Mouse (Mus musculus): Measurements from ENCODE around the gene Rnf25. TPM values are rescaled to one million over a fixed set of nuclear protein-coding genes. Genes with fewer than 3 reads are reported as not detected.

The Rnf25 gene
- total RNA-seq (2014; rRNA removed; ENCODE audit: low replicate concordance) (33.0 and 37.4 TPM in 2 replicates), polyA plus RNA-seq (2015; fragmentation: Nextera tagmentation; extraction: Ambion mirVana) (16.0 and 16.5 TPM in 2 replicates)

DNA sequence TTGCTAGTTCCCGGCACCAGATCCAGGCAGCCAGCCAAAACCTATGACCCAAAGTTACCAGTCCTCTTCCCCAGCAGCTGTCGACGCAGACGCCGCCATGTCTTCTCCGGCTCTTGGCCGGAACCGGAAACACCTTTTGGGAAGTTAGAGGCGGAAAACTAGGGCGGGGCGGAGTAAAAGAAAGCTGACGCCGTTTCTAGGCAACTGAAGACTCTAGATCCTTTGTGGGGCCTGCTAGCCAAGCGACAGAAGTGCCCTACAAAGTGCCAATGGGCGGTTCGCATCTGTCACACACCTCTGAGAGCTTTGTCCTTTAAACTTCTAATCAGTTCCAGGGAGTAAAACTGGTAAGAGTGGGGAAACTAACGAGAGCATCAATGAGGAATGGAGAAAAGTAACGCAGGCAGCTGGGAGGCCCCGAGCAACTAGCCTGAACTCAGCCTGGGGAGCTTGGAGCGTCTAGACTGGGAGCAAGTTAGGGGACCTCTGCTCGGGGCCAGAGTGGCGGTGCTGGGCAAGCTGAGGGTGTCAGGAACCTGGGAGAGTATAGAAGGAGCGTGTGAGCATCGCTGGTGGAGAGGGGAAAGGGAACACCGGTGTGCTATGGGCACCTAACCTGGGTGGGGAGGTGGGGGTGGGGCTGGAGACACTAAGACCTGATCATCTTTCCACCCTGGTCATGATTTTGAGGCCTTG, at the start of gene Rnf25, which contains the start of gene Stk36:
Gene Rnf25, minus strand, starts transcription at position 131 of the 696 bp plus-strand sequence.
Gene Stk36, plus strand, starts transcription at position 179 of the 696 bp plus-strand sequence.
- peaks cover 10% of the 10 kb centered on the region; the same call in 1 of the 2 replicates for H3K4me1 ChIP-seq (ENCODE audit: control insufficient read depth, insufficient read depth)
- no peaks in the 10 kb centered on the region for H3K27me3 ChIP-seq (ENCODE audit: control insufficient read depth, insufficient read depth, low read length)
- H3K4me3 ChIP-seq (ENCODE audit: low read depth, low read length) = peak within 1 kb of the TSS; percentile 78
- H3K9ac ChIP-seq (replicated peaks; ENCODE audit: low read depth, low read length) = peak within 1 kb of the TSS; percentile 70
- no peak for TF ChIP-seq EP300 (IDR thresholded peaks at IDR 0.05; ENCODE audit: low read depth)
- TF ChIP-seq CTCF (IDR thresholded peaks at IDR 0.05; ENCODE audit: low read depth) = no peak
- WGBS = 7% methylated on average over 25 of the region's 25 CpGs
- peaks cover 19% of the 10 kb centered on the region for H3K36me3 ChIP-seq (replicated peaks; ENCODE audit: control insufficient read depth, insufficient read depth, low read length)
- DNase-seq (ENCODE audit: low spot score) (peak; percentile 96), ATAC-seq (ENCODE audit: insufficient read depth, low read depth) (peak; percentile 93)
- H3K27ac ChIP-seq (ENCODE audit: low read depth) = peak within 1 kb of the TSS; percentile 69
- no peaks in the 10 kb centered on the region for H3K9me3 ChIP-seq (replicated peaks; ENCODE audit: control insufficient read depth, low read length)
- H3K4me2 ChIP-seq (ENCODE audit: low read depth, low read length) = peak within 1 kb of the TSS; percentile 80

DNA sequence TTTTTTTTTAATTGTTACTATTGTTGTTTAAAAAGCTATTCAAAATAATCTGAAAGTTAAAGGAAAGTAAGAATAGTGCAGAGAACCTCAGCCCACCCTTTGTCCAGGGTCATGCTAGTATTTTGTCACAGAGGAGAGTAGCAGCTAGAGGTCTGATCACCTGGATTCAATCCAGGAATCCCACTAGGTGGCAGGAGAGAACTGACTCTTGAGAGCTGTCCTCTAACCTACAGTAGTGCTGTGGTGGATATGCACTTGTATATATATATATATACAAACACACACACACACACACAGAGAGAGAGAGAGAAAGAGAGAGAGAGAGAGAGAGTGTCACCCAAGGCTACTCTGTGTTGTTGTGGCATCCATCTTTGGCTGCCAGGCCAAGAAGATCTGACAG, 42.7 kb upstream of the Rnf25 start:
- Histone ChIP-seq H3K27ac (ENCODE audit: low read depth) (no peak overlapping the region), H3K4me3 (ENCODE audit: low read depth, low read length) (no peak overlapping the region), H3K36me3 (replicated peaks; ENCODE audit: control insufficient read depth, insufficient read depth, low read length) (no peaks in the 10 kb centered on the region), H3K4me2 (ENCODE audit: low read depth, low read length) (no peak overlapping the region), H3K9ac (replicated peaks; ENCODE audit: low read depth, low read length) (no peak overlapping the region), H3K27me3 (ENCODE audit: control insufficient read depth, insufficient read depth, low read length) (no peaks in the 10 kb centered on the region), H3K9me3 (replicated peaks; ENCODE audit: control insufficient read depth, low read length) (no peaks in the 10 kb centered on the region), H3K4me1 (ENCODE audit: control insufficient read depth, insufficient read depth) (no peaks in the 10 kb centered on the region)
- DNase-seq (ENCODE audit: low spot score) = peak; percentile 65
- peak; percentile 39; the same call in 1 of the 2 replicates for ATAC-seq (ENCODE audit: insufficient read depth, low read depth)
- TF ChIP-seq EP300 (IDR thresholded peaks at IDR 0.05; ENCODE audit: low read depth) = no peak
- TF ChIP-seq CTCF (IDR thresholded peaks at IDR 0.05; ENCODE audit: low read depth) = peak; percentile 65

GRCm38 (mm10) chr1:74643524-74643923, 42.3 kb upstream of the Rnf25 start:
- TF ChIP-seq CTCF (IDR thresholded peaks at IDR 0.05; ENCODE audit: low read depth) (no peak), EP300 (IDR thresholded peaks at IDR 0.05; ENCODE audit: low read depth) (no peak)
- 32% methylated on average over 2 of the region's 2 CpGs for WGBS
- no peak overlapping the region for H3K4me3 ChIP-seq (ENCODE audit: low read depth, low read length)
- H3K9ac ChIP-seq (replicated peaks; ENCODE audit: low read depth, low read length) = no peak overlapping the region
- no peaks in the 10 kb centered on the region for H3K36me3 ChIP-seq (replicated peaks; ENCODE audit: control insufficient read depth, insufficient read depth, low read length)
- H3K27me3 ChIP-seq (ENCODE audit: control insufficient read depth, insufficient read depth, low read length) = no peaks in the 10 kb centered on the region
- DNase-seq (ENCODE audit: low spot score) (no peak), ATAC-seq (ENCODE audit: insufficient read depth, low read depth) (no peak)
- no peak overlapping the region for H3K4me2 ChIP-seq (ENCODE audit: low read depth, low read length)
- H3K4me1 ChIP-seq (ENCODE audit: control insufficient read depth, insufficient read depth) = no peaks in the 10 kb centered on the region
- H3K27ac ChIP-seq (ENCODE audit: low read depth) = no peak overlapping the region
- H3K9me3 ChIP-seq (replicated peaks; ENCODE audit: control insufficient read depth, low read length) = no peaks in the 10 kb centered on the region

DNA sequence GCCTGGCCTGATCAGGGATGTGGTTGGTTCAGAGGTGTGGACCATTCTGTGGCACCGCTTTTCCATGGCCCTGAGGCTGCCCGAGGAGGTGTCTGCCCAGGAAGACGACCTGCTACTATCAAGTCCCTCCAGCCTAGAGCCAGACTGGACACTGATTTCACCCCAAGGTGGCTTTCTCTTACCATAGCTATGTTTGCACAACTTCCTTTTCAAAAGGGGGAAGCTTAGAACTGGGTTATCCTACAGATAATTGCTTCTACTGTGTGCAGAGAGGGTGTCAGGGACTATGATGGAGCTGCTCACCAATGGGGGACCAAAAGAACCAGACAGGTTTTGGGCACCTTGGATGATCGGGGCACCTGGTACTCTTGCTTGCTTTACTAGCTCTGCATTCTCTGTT, 31.5 kb upstream of the Rnf25 start:
- no peaks in the 10 kb centered on the region for H3K27me3 ChIP-seq (ENCODE audit: control insufficient read depth, insufficient read depth, low read length)
- ATAC-seq (ENCODE audit: insufficient read depth, low read depth) (no peak), DNase-seq (ENCODE audit: low spot score) (no peak)
- H3K9me3 ChIP-seq (replicated peaks; ENCODE audit: control insufficient read depth, low read length) = no peaks in the 10 kb centered on the region
- H3K4me2 ChIP-seq (ENCODE audit: low read depth, low read length) = no peak overlapping the region
- H3K36me3 ChIP-seq (replicated peaks; ENCODE audit: control insufficient read depth, insufficient read depth, low read length) = no peaks in the 10 kb centered on the region
- H3K9ac ChIP-seq (replicated peaks; ENCODE audit: low read depth, low read length) = no peak overlapping the region
- H3K4me3 ChIP-seq (ENCODE audit: low read depth, low read length) = no peak overlapping the region
- H3K4me1 ChIP-seq (ENCODE audit: control insufficient read depth, insufficient read depth) = no peaks in the 10 kb centered on the region
- 63% methylated on average over 4 of the region's 4 CpGs for WGBS
- no peak for TF ChIP-seq CTCF (IDR thresholded peaks at IDR 0.05; ENCODE audit: low read depth)
- no peak for TF ChIP-seq EP300 (IDR thresholded peaks at IDR 0.05; ENCODE audit: low read depth)
- H3K27ac ChIP-seq (ENCODE audit: low read depth) = no peak overlapping the region

GRCm38 (mm10) chr1:74628001-74628400, 26.8 kb upstream of the Rnf25 start:
- TF ChIP-seq EP300 (IDR thresholded peaks at IDR 0.05; ENCODE audit: low read depth) (no peak), CTCF (IDR thresholded peaks at IDR 0.05; ENCODE audit: low read depth) (no peak)
- WGBS = 50% methylated on average over 7 of the region's 7 CpGs

More at GRCm38 (mm10) chr1:74628001-74628400, 26.8 kb upstream of the Rnf25 start:
- no peak overlapping the region for H3K9ac ChIP-seq (replicated peaks; ENCODE audit: low read depth, low read length)
- no peak overlapping the region for H3K4me3 ChIP-seq (ENCODE audit: low read depth, low read length)
- no peak overlapping the region for H3K4me2 ChIP-seq (ENCODE audit: low read depth, low read length)
- no peaks in the 10 kb centered on the region for H3K27me3 ChIP-seq (ENCODE audit: control insufficient read depth, insufficient read depth, low read length)
- ATAC-seq (ENCODE audit: insufficient read depth, low read depth) (no peak), DNase-seq (ENCODE audit: low spot score) (no peak)
- H3K27ac ChIP-seq (ENCODE audit: low read depth) = no peak overlapping the region
- H3K9me3 ChIP-seq (replicated peaks; ENCODE audit: control insufficient read depth, low read length) = no peaks in the 10 kb centered on the region
- H3K4me1 ChIP-seq (ENCODE audit: control insufficient read depth, insufficient read depth) = no peaks in the 10 kb centered on the region
- H3K36me3 ChIP-seq (replicated peaks; ENCODE audit: control insufficient read depth, insufficient read depth, low read length) = no peaks in the 10 kb centered on the region
